Mouse (Mus musculus) kidney, postnatal 36 days (tissue): Measurements from ENCODE around the gene Olfr1436.
"Not testable (repeated sequence)": the region's sequence is repeated elsewhere in the genome, so short reads cannot be mapped to it uniquely, and the experiment has no call there.

Experiments
- DNase-seq, 2 experiments: peaks; one replicate each; pipeline ENCODE4 v3.0.0; 2021 to 2022; ENCODE audit warnings: mixed read lengths in 2 of 2

The Olfr1436 gene

GRCm38 (mm10) chr19:12299030-12299429, at the start of gene Olfr1436:
Olfr1436 (minus strand) TSS chr19:12299130.
- DNase-seq = not testable (repeated sequence)

DNA sequence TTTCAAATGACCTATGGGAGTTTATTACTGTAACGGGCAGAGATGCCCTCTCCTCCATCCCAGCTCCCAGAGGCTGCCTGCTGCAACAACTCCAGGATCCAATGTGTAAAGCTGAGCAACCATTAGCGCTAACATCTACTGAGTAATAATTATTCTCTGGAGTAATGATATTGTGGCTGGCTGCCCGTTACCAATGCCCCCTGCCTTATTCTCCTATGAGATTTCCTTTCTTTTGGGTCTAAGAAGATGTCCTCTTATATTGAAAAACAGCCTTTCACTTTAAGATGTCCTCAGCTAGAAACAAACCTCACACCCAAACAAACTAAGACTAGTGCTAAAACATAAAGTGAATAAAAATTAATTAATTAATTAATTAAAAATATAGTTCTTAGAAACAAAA, 36.9 kb upstream of the Olfr1436 start, which contains the start of gene Olfr1438-ps1:
Gene Olfr1438-ps1 (minus strand): TSS at position 101 of the 400 bp plus-strand sequence.
- no peak for DNase-seq

- no peak for DNase-seq
Measured at GRCm38 (mm10) chr19:12325001-12325400, 26.1 kb upstream of the Olfr1436 start, which contains the start of gene Olfr1437. Olfr1437 (minus strand) TSS chr19:12325101.

DNA sequence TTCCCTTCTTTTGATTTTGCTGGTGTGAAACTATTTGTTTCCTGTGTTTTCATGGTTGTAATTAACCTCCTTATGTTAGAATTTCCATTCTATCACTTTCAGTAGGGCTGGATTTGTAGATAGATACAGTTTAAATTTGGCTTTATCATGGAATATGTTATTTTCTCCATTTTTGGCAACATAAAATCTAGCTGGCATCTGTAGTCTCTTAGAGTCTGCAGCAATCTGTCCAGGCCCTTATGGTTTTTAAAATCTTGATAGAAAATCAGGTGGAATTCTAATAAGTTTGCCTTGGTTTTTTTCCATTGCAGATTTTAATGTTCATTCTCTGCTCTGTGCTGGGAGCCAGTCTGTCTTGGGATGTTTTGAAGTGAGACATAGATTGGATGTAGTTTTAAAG, 6.0 kb downstream of the Olfr1436 start:
- no peak for DNase-seq

DNA sequence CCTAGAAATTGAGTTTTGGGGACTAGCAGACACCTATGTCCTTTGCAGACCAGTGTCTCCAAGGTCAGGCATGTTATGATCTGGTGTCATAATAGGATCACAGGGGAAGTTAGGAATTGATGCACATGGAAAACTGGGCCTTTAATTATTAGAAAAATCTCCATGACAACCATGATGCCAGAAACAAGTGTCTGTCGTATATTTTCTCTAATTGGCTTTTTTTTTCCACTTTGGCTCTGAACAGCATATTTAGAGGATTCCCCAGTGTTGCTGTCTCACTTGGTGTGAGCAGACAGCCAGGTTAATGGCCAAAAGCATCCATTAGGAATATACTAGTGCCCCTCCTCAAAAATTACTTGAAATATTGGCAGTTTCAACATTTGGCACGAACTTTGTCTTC, 19.4 kb downstream of the Olfr1436 start, which contains the start of gene Olfr1434:
Gene Olfr1434 (plus strand): TSS at position 301 of the 400 bp plus-strand sequence.
- no peak for DNase-seq

- DNase-seq = no peak
Measured at GRCm38 (mm10) chr19:12260732-12261131, 38.2 kb downstream of the Olfr1436 start, which contains the start of gene Olfr235. Olfr235 (plus strand) TSS chr19:12261032.
